Mouse (Mus musculus) bone marrow macrophage, adult 2 months (primary cell): ENCODE data around the gene Ift122.

ENCODE experiments used
- CTCF ChIP-seq: IDR thresholded peaks from 2 replicates; pipeline ENCODE4 v1.5.1; 2012; ENCODE audit warnings: low read depth, mild to moderate bottlenecking, low read length, moderate library complexity
- POLR2A ChIP-seq: IDR thresholded peaks from 2 replicates; pipeline ENCODE4 v1.6.1; 2012; ENCODE audit warnings: mild to moderate bottlenecking, low read depth, low read length, borderline replicate concordance

DNA sequence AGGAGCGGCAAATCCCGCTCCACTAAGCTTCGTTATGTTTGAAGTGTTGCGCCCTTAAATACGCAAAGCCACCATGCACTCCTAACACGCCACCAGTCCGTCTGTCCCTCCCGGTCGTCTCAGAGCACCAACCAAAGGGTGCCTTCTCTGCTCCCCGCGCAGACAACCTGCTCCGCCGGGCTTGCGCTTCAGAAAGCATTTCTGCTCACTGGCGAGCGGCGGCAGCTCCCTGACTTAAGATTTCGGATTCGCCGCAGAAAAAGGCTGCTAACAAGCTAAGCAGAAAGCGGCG, 45.1 kb upstream of the Ift122 start:
- TF ChIP-seq POLR2A (no peak), CTCF (no peak)
